Mouse (Mus musculus) heart, adult 11 months (tissue): ENCODE measurements around the gene Kcnf1.

Experiments
- DNase-seq: peaks from one replicate; pipeline ENCODE4 v3.0.0; 2022

Gene Kcnf1

DNA sequence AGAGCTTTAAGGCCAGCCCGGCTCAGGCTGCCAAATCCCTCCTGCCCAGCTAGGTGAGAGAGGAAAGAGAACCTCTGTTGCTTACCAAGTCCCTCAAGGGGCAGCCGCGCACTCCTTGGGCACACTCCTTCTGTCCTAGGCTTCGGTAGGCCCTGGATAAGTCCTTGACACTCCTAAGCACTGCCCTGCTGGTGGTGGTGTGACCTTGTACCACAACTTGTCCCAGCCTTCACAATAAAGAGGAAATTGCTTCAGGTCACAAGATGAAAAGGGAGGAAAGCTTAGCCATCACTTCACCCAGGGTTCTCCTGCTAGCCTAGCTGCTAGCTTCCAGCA is at the start of gene Kcnf1:
TSS of gene Kcnf1 (minus strand) at position 132 of the 336 bp plus-strand sequence.
- no peak for DNase-seq

DNA sequence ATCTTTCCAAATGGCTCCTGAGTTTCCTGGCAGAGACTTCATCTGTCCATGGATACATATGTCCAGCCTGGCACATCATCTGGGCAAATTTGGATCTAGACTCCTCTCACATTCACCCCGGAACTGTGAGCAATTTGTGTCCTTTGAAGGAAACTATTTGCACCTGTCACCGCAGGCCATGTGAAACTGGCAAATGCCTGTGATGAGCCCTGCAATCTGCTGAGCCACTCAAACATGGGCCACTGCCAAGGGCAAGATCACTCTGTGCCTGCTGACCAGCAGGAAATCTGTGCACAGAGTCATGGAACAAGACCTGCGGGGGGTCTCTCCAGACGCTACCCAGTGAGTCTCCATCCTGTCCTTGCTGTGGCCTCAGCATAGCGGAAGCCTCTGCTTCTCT is 48.3 kb upstream of the Kcnf1 start:
- DNase-seq: no peak

DNA sequence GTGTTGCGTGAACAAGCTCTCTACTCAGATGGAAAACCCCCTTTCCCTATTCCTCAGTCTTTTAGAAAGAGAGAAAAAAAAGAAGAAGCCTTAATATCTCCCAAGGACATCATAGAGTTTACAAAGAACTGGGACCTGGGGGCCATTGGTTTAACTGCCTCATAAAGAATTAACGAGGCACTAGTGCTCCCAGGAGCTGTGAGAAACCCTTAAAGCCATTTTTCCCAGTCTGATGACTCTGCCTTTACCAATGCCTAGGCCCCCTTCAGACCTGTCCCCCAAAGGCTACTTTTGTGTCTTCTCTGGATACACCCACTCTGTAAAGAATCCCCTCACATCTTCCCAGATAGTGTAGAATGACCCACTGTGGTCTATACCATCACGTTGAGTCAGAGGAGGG is 46.4 kb upstream of the Kcnf1 start:
- no peak for DNase-seq

DNA sequence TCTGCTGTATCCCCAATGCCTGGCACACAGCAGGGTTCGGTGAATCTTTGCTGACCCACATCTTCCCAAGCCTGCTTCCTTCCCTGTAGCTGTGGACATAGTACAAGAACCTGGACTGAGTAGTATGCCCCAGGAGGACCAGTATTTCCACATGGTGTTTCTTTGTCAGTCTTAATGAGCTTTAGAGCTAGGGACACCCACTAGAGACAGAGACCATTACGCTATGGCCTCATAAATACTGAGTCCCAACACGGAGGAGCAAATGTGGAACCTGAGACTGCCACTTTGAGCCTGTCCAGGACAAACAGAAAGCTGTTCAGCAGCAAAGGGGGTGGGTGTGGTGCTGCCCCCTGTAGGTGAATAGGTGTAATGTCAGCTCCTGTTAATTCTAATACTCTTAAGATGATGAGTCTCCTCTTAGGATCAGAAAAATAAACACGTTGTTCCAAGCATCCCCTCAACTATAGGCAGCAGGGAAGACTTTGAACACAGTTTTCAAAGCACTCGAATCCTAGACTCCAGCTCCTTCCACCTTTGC is 45.3 kb upstream of the Kcnf1 start:
- DNase-seq: no peak

DNA sequence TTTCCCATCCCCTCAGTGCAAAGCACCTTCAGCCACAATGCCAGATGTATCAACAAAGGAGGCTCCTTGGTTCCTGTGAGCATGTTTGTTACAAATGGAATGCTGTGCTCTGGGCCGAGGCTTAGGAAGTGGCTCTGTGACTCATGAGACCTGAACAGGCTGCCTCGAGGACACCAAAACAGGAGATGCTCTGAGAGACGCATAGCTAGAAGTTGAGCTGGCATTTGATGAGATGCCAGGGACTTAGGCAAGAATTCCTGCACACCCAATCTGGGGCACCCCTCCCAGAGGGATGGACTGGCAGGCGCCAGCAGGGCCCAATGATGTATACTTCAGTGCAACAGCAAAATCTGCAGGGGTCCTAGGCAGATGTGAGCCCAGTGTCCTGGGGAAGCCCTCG is 43.9 kb upstream of the Kcnf1 start:
- no peak for DNase-seq

DNA sequence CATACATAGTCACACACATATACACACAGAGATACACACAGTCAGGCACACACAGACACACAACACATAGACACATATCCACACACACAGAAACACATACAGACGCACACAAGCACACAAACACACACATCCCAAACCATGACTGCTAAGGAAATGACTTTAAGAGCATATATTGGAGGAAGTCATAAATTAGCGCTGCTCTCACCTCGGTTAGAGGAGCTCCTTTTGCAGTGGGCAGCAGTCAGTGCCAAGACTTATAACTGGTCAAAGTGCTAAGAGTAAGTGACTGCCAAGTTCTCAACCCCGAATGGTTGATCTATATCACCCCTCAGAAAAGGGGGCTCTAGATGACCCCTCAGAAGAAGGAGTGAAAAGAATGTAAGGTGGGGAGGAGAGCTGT is 42.4 kb upstream of the Kcnf1 start:
- no peak for DNase-seq

DNA sequence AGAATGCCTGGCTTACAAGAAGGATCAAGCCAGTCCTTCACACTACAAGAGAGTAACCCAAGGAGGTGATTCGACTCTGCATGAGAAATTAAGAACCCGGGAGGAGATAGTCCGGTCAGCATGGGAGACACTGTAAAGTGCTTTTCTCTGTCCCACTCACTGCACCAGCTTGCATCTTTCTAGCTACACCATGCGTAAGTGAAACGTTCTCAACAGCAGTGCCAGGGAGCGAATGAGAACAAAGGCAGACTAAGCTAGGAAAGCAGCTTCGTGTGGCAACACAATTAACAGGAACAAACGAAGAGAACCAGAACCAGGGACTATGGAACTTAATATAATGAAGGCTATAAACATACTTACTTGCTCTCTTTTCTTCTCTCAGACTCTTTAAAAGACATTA is 41.7 kb upstream of the Kcnf1 start:
- DNase-seq: no peak

DNA sequence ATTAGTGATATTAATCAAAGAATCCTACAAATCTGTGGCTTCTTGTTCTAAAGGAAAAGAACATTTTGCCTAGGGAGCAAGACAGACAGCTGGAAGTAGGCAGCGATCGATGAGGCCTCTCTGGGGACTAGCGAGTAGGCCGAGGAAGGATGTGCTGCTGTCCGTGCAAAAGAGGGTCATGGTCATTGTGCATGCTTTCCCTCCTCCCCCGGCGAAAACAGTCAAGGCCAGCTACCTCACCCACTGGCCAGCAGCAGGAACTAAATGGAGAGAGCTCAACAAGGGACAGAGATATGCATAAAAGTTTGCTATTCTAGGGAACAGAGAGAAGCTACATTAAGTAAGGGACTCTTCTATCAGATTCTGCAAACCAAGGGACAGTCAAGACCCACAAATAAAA is 39.1 kb upstream of the Kcnf1 start:
- no peak for DNase-seq

DNA sequence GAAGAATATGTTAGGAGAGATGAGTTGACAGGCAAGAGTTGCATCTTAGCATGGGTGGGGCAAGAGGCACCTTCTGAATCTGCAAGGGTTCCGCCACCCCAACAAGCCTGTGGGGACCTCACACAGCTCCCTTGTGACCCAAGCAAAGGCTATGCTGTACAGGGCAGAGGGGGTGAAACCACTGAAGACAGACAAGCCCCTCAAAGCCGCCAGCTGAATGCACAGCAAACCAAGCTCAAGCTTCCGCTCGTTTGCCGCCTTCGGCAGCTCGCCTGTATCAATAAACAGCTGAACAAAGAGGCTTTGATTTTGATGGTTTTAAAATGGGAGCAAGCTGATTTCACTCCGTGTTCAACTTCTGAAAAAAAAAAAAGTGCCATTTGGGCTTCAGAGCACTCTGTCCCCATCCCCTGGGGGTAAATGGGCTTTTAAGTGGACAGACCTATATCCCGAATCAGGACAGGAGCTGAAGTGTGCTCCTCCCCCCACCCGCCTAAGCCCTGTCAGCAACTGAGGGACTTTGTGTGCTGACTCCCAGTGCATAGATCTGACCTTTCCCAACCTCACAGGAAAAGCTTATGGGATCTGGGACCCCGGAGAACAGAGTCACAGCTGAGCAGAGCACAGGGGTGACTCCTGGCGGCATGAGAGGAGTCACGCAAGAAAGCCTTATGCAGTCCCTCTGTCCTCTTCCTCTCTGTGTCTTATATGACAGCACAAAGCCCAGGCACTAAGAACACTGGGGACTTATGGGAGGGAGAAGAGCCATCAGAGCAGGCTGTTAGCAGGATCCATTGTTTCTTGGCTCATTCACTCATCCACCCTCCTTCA is 26.0 kb upstream of the Kcnf1 start:
- no peak for DNase-seq

DNA sequence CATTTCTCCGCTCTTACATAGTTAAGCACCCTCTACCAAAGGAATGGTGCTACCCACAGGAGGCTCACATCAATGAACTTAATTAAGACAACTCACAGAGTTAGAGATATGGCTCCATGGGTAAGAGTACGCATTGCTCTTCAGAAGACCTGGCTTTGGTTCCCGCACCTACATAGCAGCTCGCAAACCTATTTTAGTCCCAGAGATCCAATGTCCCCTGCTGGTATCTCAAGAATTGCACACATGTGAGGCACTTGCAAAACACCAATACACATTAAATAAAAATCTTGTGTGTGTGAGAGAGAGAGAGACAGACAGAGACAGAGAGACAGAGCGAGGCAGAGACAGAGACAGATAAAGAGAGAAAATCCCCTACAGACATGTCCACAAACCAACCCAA is 21.9 kb upstream of the Kcnf1 start:
- DNase-seq: no peak

DNA sequence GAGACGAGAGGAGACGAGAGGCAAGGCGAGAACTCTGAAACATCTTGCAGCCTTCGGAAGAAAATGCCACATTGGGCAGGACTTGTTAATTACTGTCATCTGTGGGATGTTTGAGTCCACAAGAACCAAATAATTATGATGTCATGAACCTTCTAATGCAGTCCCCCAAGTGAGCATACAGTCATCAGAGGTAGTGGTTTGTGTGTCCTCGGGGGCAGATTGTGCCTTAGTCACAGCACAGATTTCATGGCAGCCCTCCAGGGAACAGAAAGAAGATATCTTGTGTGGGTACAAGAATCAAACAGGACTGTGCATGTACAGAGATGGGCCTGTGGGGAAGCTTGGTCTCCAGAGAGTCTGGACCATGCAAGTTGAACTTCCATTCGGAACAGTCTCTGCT is 17.5 kb upstream of the Kcnf1 start:
- DNase-seq: no peak

DNA sequence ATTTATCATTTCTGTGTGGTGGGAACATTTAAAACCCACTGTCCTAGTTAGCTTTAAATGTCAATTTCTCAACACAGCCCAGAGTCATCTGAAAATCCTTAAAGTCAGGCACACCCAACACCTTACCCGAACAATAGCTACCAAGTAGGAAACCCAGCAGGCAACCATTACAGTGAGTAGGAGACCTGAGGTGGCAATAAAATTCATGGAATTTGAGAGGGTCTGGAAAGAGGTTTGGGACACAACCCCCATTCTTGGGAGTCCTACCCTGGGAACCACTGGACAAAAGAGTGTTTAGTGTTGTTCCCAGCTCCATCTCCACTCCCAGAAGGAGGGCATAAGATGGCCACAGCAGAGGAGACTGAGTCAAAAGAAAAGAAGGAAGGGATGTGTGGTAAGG is 16.6 kb upstream of the Kcnf1 start:
- DNase-seq: no peak

DNA sequence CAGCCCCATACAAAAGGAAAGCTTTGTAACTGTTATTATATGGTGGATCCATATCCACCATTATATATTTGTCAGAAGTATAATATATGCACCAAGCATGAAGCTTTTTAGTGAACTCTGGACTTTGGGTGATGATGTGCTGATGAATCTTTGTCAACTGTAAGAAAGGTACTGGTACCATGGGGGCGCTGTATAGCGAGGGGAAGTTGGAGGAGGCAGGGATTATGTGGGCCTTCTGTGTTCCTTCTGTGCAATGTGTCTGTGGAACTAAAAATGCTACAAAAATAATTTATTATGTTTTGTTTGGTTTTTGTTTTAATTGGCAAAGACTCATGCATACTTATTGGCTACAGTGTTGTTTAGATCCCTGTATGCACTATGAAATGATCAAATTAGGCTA is 16.2 kb upstream of the Kcnf1 start:
- DNase-seq: no peak

DNA sequence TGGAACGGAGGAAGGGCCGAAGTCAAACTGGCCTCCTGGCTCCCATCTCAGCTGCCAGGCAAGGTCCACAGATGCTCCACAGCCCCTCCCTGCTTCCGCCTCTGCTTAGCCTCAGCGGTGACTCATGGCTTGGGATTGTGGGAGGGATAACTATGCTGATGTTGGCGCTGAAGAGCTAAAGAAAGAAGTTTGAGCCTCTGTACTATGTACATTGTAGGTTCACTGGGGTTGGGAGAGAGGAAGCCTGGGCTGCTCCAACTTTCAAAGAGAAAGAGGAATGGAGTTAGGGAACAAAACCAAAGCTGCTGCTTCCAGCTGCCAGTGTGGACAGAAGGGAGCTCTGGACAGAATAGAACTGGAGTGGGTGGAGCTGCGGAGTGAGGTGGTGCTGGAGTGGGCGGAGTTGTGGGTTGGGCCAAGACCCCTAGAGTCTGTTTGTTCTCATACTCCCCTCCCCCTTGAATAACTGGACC is 7.7 kb upstream of the Kcnf1 start:
- DNase-seq: peak; percentile 93

DNA sequence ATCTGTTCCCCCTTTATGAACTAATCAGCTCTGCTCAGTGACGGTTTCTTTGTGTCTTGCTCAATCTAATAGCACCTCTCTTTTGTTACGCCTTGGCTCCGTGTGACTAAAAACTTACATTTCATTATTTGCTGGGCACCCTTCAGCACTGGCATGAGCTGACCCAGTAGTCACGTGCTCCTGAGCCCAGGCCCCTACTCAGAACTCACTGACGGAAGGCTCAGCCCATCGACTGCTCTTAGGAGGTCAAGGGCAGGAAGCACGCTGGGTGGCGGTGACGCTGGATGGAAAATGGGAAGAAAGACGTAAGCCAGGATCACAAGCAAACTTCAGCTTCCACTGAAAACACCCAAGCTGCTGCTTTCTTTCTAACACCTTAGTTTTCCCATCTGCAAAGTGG is 7.1 kb upstream of the Kcnf1 start:
- no peak for DNase-seq

DNA sequence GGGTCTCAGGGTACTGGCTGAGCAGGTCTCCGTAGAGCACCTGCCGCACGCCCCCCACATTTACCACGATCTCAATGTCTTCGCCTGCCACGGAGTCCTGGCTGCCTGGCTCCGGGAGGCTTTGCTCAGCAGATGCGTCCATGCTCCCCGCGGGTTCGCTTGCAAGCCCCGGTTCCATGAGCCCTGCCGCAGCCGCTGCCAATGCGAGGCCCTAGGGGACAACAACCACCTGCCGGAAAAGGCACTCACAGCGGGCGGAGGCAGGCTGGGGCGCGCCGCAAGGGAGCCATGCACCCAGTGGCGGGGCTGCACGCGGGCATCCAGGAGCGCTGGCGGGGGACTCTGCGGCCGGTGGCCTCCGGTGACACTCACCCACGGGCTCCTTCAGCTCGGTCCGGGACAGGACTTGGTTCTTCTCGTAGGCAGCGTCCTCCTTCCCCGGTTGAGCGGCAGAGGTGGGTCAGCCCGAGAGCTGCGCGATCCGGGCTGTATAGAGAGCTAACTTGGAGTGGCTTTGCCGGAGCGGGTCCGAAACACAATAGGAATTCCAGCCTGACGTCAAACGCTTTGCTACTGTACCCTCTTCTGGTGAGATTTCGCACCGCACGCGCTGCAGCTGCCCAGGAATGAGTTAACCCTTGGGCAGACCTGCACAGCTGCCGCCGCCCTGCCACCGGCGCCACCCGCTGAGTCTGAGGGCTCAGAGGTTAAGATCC is 489 bp downstream of the Kcnf1 start:
- no peak for DNase-seq

DNA sequence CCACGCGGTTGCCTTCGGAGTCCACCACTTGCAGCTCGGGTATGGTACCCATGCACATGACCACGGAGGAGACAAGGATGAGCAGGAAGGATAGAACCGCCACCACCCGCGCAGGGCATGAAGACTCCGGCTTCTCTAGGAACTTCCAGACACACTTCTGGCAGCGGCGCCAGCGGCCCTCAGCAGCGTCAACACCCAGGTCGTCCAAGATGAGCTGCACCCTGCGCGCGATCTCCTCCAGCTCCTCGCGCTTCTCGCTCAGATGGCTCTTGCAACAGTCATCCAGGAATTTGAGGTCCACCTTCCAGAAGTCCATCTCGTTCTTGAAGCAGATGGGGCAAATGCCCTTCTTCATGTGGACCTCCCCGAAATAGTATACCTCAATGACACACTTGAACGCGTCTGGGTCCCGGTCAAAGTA is 1.1 kb downstream of the Kcnf1 start:
- no peak for DNase-seq

DNA sequence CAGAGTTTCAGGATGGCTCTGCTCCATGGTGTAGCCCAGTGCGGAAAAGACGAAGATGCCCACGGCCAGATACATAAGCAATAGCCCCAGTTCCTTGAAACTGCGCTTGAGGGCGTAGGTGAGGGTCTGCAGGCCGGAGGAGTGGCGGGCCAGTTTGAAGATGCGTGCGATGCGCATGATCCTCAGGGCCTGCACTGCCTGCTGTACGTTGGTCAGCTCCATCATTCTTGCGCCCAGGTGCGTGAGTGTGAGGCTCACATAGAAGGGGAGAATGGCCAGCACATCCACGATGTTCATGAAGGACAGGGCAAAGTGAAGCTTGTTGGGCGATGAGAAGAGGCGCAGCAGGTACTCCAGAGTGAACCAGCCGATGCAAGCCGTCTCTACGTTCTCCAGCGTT is 1.6 kb downstream of the Kcnf1 start:
- no peak for DNase-seq

DNA sequence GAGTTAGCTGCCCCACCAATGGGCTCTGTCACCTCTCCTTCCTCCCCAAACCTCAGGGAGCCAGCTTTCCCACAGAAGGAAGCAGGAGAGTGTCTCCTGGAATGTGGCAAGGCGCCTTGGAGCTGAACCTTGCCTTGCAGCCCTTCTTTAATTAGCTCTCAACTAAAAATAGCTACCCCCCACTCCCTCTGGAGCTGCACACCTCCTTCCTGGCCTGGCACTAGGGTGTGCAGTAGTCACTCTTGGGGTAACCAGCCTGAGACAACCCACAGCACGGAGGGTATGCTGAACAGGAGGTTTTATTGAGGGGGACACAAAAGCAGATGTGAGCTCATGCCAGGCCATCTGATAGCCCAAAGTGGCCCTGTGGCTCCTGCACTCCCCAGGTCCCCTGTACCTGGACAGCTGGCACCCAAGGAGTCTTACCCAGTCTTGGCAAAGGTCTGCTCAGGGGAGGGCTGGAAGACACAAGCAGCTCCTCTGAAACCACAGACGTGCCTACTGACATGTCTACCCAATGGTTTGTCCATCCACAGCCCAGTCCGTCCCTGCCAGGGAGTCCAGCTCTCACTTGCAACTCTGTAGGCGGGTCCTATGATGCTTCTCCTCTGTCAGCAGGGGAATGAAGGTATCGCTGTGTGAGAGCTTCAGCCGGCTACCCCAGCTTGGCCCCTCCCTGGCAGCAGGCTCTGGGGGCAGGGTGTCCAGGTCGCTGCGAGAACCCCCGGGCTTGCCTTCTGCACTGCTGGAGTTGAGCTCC is 2.4 kb downstream of the Kcnf1 start:
- DNase-seq: no peak

DNA sequence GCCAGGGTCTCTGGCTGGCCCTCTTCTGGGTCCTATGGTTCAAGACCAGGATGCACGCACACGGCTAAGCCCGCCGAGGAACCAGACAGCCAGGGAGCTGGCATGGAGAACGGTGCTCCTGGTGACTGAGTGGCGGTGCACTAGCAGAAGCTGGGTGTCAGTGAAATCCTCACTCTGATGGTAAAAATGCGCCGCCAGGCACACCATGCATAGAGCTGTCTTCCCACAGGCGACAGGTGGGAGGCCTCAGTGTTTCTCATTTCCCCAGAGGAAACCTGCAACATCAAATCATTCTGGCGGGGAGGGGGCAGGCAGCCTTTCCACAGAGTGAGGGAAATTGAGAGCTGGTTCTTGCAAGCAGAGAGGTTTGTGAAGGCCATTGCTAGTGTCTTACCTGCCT is 6.3 kb downstream of the Kcnf1 start:
- DNase-seq: no peak

DNA sequence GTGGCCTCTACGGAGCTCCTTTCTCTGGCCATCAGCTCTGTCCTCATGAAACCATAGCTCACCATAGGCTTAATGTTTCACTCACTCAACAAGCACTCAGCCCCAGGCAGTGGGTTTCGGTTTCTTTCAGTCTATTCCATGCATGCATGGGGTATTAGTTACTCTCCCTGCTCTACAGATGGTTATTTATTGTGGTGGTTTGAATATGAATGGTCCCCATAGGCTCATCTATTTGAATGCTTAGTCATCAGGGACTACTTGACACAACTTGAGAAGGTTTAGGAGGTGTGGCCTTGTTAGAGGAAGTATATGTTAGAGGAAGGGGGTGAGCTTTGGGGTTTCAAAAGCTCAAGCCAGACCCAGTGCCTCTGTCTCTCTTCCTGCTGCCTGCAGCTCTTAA is 10.6 kb downstream of the Kcnf1 start:
- no peak for DNase-seq

DNA sequence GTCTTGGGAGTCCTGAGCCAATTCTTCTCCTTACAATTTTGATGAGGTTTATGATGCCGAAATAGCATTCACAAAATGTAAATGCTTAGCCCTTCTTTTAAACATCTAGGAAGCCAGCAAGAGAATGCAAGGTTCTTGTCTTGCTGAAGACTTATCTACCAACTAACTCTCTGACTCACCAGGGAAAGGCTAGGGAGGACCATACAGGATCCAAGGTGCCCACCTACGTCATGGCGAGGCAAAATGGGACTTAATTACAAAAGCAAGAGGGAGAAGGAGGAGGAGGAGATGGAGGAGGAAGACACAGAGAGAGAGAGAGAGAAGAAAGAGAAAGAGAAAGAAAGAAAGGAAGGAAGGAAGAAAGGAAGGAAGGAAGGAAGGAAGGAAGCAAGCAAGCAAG is 12.7 kb downstream of the Kcnf1 start:
- DNase-seq: no peak

DNA sequence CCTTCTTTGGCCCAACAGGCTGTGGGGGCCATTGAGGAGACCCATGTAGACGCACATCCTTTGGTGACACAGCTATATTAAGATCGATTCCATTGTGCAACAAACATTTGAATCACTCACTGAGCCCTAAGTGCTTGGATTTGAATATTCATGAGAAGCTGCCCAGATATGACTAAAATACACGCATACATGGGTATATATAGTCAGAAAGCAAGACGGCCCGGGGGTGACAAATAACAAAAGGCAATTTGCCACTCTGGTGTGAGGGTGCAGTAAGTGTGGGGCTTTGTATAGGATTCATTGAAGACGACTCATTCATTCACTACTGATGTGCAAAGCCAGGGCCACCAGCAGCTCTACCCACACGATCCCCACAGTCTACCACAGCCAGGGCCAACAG is 17.1 kb downstream of the Kcnf1 start:
- DNase-seq: no peak

DNA sequence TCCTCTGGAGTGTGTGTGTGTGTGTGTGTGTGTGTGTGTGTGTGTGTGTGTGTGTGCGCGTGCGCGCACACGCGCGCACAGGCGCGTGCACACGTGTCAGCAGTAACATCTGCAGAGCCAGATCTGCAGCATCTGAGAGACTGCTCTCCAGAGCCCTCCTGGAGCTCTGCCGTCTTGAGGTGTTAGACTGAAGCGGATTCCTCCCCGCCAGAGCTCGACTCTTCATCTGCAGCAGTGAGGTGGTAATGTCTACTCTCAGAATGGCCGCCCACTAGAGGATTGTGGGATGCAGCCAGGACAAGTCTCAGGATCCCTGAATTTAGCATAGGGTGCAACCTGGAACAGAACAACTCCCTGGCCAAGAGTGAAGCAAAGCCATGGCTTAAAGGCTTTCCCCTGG is 19.1 kb downstream of the Kcnf1 start:
- DNase-seq: no peak
